Mouse (Mus musculus) forebrain, embryonic 16.5 days (tissue): ENCODE results near the gene Phf7. TPM values are rescaled to one million over a fixed set of nuclear protein-coding genes. Genes with fewer than 3 reads are reported as not detected.

Source experiments
- ATAC-seq: fragments of 200-750 bp; cut with Nextera tagmentation; 2 replicates; pipeline ENCODE4 v1.8.0; 2017; ENCODE audit warnings: mild to moderate bottlenecking, moderate library complexity
- H3K27ac ChIP-seq: fragments of 300-500 bp; sonication (generic); 2 replicates; pipeline ENCODE4 v1.5.1; 2014; ENCODE audit warnings: low read length, control low read depth
- H3K27me3 ChIP-seq: fragments of 300-500 bp; sonication (generic); replicated peaks from 2 replicates; pipeline ENCODE4 v1.6.1; 2014; ENCODE audit warnings: low read length; ENCODE audit not compliant: control insufficient read depth, insufficient read depth
- H3K36me3 ChIP-seq: fragments of 300-500 bp; sonication (generic); 2 replicates; pipeline ENCODE4 v1.6.1; 2014; ENCODE audit not compliant: control insufficient read depth, insufficient read depth
- H3K4me1 ChIP-seq: fragments of 300-500 bp; sonication (generic); replicated peaks from 2 replicates; pipeline ENCODE4 v1.6.1; 2014; ENCODE audit warnings: low read length; ENCODE audit not compliant: control insufficient read depth, insufficient read depth
- H3K4me2 ChIP-seq: fragments of 300-500 bp; sonication (generic); 2 replicates; pipeline ENCODE4 v1.6.1; 2014; ENCODE audit warnings: mild to moderate bottlenecking, low read length, control low read depth
- H3K4me3 ChIP-seq: fragments of 300-500 bp; sonication (generic); replicated peaks from 2 replicates; pipeline ENCODE4 v1.5.1; 2014; ENCODE audit warnings: mild to moderate bottlenecking, low read length, control low read depth
- H3K9ac ChIP-seq: fragments of 300-500 bp; sonication (generic); replicated peaks from 2 replicates; pipeline ENCODE4 v1.6.1; 2014; ENCODE audit warnings: low read depth, low read length, control low read depth
- H3K9me3 ChIP-seq: fragments of 300-500 bp; sonication (generic); 2 replicates; pipeline ENCODE4 v1.6.1; 2016; ENCODE audit warnings: low read length; ENCODE audit not compliant: control insufficient read depth
- WGBS: fragments of 180-500 bp; shearing (Covaris S2); extraction: QIAGEN DNeasy Blood & Tissue Kit; methylation state at CpG from one replicate; pipeline ENCODE4 v1.1.7; 2014; 5-methylcytosine and 5-hydroxymethylcytosine counted together
- polyA plus RNA-seq: library from polyadenylated mRNA; unstranded; fragments of >200 nt; fragmentation: Nextera tagmentation; extraction: Ambion mirVana; gene quantifications from 2 replicates; pipeline ENCODE4 v1.2.1, GENCODE M21; 2015

Phf7 gene
- polyA plus RNA-seq, 1 experiment from 2014 or later = 11.5 TPM

- WGBS = 18% methylated on average over 11 of the region's 11 CpGs
- no peak overlapping the region for H3K27ac ChIP-seq
- no peak overlapping the region for H3K4me3 ChIP-seq
- no peaks in the 10 kb centered on the region for H3K36me3 ChIP-seq
- H3K9ac ChIP-seq = peak overlapping the region; percentile 38; the same call in 1 of the 2 replicates
- H3K4me1 ChIP-seq = no peaks in the 10 kb centered on the region
- ATAC-seq = peak; percentile 78
- H3K27me3 ChIP-seq = no peaks in the 10 kb centered on the region
- H3K4me2 ChIP-seq = no peak overlapping the region
- no peaks in the 10 kb centered on the region for H3K9me3 ChIP-seq
These were observed 17.0 kb downstream of the Phf7 start for GRCm38 (mm10) chr14:31233996-31234591.

DNA sequence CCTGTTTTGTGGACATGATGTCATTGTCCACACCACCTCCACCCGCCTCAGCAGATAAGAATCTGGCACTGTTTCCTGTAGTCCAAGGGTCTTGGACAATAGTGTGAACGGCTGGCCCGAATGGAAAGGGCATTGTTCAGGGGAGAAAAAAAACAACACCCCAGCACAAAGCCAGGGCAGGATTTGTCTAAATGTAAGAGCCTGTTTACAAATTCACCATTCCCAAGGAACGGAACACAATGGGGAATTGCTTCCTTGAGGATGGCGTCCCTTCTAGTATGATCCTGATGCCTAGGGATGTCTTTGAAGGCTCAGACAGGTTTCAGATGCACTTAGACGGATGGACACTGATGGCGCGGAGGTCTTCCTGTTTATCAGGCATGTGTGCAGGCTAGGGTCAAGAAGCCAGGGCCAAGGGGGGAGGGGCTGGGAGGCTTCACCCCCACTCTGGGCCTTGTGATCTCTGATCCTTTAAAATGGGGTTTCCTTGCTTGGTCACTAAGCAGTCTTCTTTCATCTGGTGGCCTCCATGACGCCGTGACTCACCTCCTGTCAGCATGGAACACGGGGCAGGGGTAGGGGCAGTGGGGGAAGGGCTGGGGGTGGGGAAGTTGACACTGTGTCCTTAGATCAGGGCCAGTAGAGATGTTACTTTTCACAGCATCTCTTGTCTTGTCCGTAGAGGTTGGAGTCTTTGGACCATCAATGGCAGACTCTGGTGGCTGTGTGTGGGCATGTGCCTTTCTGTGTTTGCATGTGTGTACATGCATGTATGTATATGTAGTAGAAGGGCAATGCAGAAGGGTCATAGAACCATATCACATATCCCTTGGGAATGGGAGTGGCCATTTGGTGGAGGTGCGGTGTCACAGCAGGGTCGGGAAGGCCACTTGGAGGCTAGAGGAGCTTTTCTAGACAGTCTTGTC lies 17.8 kb downstream of the Phf7 start:
- H3K27me3 ChIP-seq = no peaks in the 10 kb centered on the region
- 89% methylated on average over 14 of the region's 14 CpGs for WGBS
- H3K4me3 ChIP-seq = no peak overlapping the region
- H3K9me3 ChIP-seq = no peaks in the 10 kb centered on the region
- peak; percentile 42 for ATAC-seq
- H3K4me2 ChIP-seq = no peak overlapping the region
- H3K4me1 ChIP-seq = no peaks in the 10 kb centered on the region
- no peak overlapping the region for H3K27ac ChIP-seq
- no peaks in the 10 kb centered on the region for H3K36me3 ChIP-seq
- no peak overlapping the region for H3K9ac ChIP-seq

DNA sequence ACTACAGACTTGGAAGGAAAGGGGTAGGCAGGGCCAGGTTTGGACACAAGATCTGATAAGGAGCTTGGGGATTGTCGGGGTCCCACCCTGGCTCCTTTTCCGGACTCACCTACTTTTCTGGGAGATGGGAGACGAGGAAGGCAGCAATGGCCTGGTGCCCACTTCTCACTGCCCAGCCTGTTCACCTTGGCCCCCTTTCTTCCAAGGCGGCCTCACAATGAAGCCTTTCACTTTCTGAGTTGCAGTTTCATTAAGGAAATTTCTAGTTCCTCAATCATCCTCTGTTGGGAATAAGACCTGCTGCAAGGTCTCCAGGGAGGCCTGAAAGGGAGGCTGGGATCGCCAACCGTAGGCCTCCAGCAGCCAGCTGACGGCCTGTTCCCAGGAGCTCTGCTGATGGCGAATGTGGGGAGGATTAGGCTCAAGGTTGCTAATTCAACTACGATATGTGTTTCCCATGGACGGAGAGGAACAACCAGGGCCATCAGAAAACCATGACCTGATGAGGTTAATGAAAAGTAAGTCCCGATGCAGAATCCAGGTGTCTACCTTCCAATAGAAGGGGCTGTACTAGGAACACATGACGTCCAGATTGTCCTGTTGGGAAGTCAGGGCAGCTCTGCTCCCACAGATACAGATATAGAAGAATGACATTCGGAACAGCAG lies 18.6 kb downstream of the Phf7 start:
- H3K4me3 ChIP-seq = no peak overlapping the region
- no peak for ATAC-seq
- no peaks in the 10 kb centered on the region for H3K36me3 ChIP-seq
- H3K4me2 ChIP-seq = no peak overlapping the region
- no peaks in the 10 kb centered on the region for H3K9me3 ChIP-seq
- H3K4me1 ChIP-seq = no peaks in the 10 kb centered on the region
- no peak overlapping the region for H3K27ac ChIP-seq
- H3K27me3 ChIP-seq = no peaks in the 10 kb centered on the region
- WGBS = 82% methylated on average over 13 of the region's 13 CpGs
- H3K9ac ChIP-seq = no peak overlapping the region

- Histone ChIP-seq H3K27me3 (no peaks in the 10 kb centered on the region), H3K9ac (no peak overlapping the region), H3K9me3 (no peaks in the 10 kb centered on the region), H3K4me1 (peaks cover 2% of the 10 kb centered on the region; the same call in 1 of the 2 replicates), H3K27ac (no peak overlapping the region), H3K36me3 (no peaks in the 10 kb centered on the region), H3K4me2 (no peak overlapping the region), H3K4me3 (no peak overlapping the region)
- WGBS = 81% methylated on average over 8 of the region's 8 CpGs
- ATAC-seq = no peak
These were observed 20.7 kb downstream of the Phf7 start for GRCm38 (mm10) chr14:31230442-31230841.

- peaks cover 2% of the 10 kb centered on the region; the same call in 1 of the 2 replicates for H3K4me1 ChIP-seq
- H3K4me2 ChIP-seq = no peak overlapping the region
- 74% methylated on average over 6 of the region's 6 CpGs for WGBS
- no peak overlapping the region for H3K9ac ChIP-seq
- H3K4me3 ChIP-seq = no peak overlapping the region
- H3K9me3 ChIP-seq = no peaks in the 10 kb centered on the region
- no peak for ATAC-seq
- no peaks in the 10 kb centered on the region for H3K27me3 ChIP-seq
- no peak overlapping the region for H3K27ac ChIP-seq
- H3K36me3 ChIP-seq = no peaks in the 10 kb centered on the region
These were observed 22.9 kb downstream of the Phf7 start for GRCm38 (mm10) chr14:31228234-31228633.

GRCm38 (mm10) chr14:31226978-31227377 lies 24.1 kb downstream of the Phf7 start:
- no peak overlapping the region for H3K9ac ChIP-seq
- peaks cover 2% of the 10 kb centered on the region; the same call in 1 of the 2 replicates for H3K4me1 ChIP-seq
- H3K27me3 ChIP-seq = no peaks in the 10 kb centered on the region
- H3K9me3 ChIP-seq = no peaks in the 10 kb centered on the region
- no peak overlapping the region for H3K27ac ChIP-seq
- H3K36me3 ChIP-seq = no peaks in the 10 kb centered on the region
- H3K4me3 ChIP-seq = no peak overlapping the region
- ATAC-seq = peak; percentile 75
- WGBS = 38% methylated on average over 4 of the region's 4 CpGs
- H3K4me2 ChIP-seq = no peak overlapping the region

DNA sequence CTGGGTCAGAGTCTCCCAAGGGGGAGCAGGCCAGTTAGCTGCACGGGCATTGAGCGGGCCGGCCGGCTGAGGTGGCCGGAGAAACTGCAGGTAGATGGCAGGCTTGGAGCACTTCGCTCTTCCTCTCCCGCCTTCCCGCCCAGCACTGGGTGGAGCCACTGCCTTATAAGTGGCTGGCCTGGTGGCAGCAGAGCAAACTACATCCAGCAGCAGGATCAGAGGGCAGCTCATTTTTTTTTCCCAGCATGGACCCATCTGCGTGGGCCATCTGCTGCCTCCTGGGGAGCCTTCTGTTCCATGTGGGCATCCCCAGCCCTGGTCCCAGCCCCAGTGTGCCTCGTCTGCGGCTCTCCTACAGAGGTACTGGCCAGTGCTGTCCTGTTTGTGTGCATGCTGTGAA lies 33.5 kb downstream of the Phf7 start, which contains the start of gene Sema3g:
Gene Sema3g, plus strand, starts transcription at position 195 of the 400 bp plus-strand sequence.
- Histone ChIP-seq H3K9me3 (no peaks in the 10 kb centered on the region), H3K4me2 (no peak within 1 kb of the TSS), H3K4me3 (no peak within 1 kb of the TSS), H3K36me3 (no peaks in the 10 kb centered on the region), H3K9ac (no peak within 1 kb of the TSS; the same call in 1 of the 2 replicates), H3K4me1 (peaks cover 10% of the 10 kb centered on the region), H3K27me3 (no peaks in the 10 kb centered on the region), H3K27ac (no peak within 1 kb of the TSS)
- ATAC-seq = peak; percentile 38; the same call in 1 of the 2 replicates
- WGBS = 13% methylated on average over 11 of the region's 11 CpGs

GRCm38 (mm10) chr14:31216846-31217245 lies 34.3 kb downstream of the Phf7 start, which contains the start of gene Nisch:
TSS of gene Nisch (minus strand) at chr14:31216946.
- H3K4me3 ChIP-seq = no peak within 1 kb of the TSS
- no peaks in the 10 kb centered on the region for H3K9me3 ChIP-seq
- WGBS = 58% methylated on average over 2 of the region's 2 CpGs
- no peak for ATAC-seq
- H3K36me3 ChIP-seq = no peaks in the 10 kb centered on the region
- no peak within 1 kb of the TSS for H3K4me2 ChIP-seq
- peaks cover 10% of the 10 kb centered on the region for H3K4me1 ChIP-seq
- no peaks in the 10 kb centered on the region for H3K27me3 ChIP-seq
- H3K9ac ChIP-seq = no peak within 1 kb of the TSS; the same call in 1 of the 2 replicates
- no peak within 1 kb of the TSS for H3K27ac ChIP-seq
